Mouse (Mus musculus): Measurements from ENCODE around the gene Myh14. TPM values are rescaled to one million over a fixed set of nuclear protein-coding genes. Genes with fewer than 3 reads are reported as not detected.

Gene Myh14
- polyA plus RNA-seq, 1 experiment from 2014 or later = 4.3 TPM

GRCm38 (mm10) chr7:44593775-44594174, 76.9 kb downstream of the Myh14 start:
- Histone ChIP-seq H3K4me3 (peak overlapping the region; percentile 77), H3K9me3 (no peaks in the 10 kb centered on the region), H3K4me1 (peaks cover 72% of the 10 kb centered on the region), H3K27me3 (replicated peaks; ENCODE audit: low read depth, poor library complexity, severe bottlenecking) (peaks cover 48% of the 10 kb centered on the region), H3K27ac (replicated peaks) (no peak overlapping the region; the same call in 1 of the 2 replicates), H3K36me3 (replicated peaks) (peaks cover 8% of the 10 kb centered on the region)
- DNase-seq (ENCODE audit: low spot score) = peak; percentile 95
- under 1% methylated on average over 22 of the region's 22 CpGs for WGBS

- H3K36me3 ChIP-seq (replicated peaks) = peaks cover 8% of the 10 kb centered on the region
- DNase-seq (ENCODE audit: low spot score) = no peak
- H3K27ac ChIP-seq (replicated peaks) = no peak overlapping the region
- peak overlapping the region; percentile 77 for H3K4me3 ChIP-seq
- no peaks in the 10 kb centered on the region for H3K9me3 ChIP-seq
- H3K4me1 ChIP-seq = peaks cover 75% of the 10 kb centered on the region
- H3K27me3 ChIP-seq (replicated peaks; ENCODE audit: low read depth, poor library complexity, severe bottlenecking) = peaks cover 56% of the 10 kb centered on the region
- 2% methylated on average over 15 of the region's 15 CpGs for WGBS
Observed at GRCm38 (mm10) chr7:44593051-44593450, 77.6 kb downstream of the Myh14 start.

DNA sequence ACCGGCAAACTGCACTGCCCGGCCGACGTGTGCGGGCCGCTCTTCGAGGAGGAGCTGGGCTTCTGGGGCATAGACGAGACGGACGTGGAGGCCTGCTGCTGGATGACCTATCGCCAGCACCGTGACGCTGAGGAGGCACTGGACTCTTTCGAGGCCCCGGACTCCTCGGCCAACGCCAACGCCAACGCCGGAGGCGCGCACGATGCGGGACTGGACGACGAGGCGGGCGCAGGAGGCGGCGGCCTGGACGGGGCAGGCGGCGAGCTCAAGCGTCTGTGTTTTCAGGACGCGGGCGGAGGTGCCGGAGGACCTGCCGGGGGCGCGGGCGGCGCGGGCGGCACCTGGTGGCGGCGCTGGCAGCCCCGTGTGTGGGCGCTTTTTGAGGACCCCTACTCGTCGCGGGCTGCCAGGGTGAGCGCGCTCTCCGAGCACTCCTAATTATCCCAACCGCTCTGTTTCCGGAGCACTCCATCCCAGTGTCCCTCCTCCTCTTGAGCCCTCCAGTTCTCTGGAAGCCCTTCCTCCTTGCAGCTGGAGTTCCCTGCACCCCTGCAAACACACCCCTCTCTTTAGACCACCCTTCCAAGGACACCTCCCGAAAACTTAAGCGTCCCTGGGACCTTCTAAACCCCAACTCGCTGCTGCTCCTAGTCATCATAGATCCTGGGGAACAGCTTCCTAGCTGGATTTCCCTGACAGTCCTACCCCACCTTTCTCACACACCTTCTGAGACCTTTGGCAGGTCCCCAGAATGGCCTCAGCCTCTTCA, 79.1 kb downstream of the Myh14 start:
- Histone ChIP-seq H3K4me1 (peaks cover 78% of the 10 kb centered on the region), H3K9me3 (no peaks in the 10 kb centered on the region), H3K36me3 (replicated peaks) (peaks cover 8% of the 10 kb centered on the region), H3K27me3 (replicated peaks; ENCODE audit: low read depth, poor library complexity, severe bottlenecking) (peaks cover 71% of the 10 kb centered on the region), H3K4me3 (peak overlapping the region; percentile 77), H3K27ac (replicated peaks) (peak overlapping the region; percentile 49)
- DNase-seq (ENCODE audit: low spot score) = peak; percentile 47
- WGBS = under 1% methylated on average over 60 of the region's 60 CpGs

- Histone ChIP-seq H3K27ac (replicated peaks) (peak within 1 kb of the TSS; percentile 49), H3K9me3 (no peaks in the 10 kb centered on the region), H3K4me1 (peaks cover 81% of the 10 kb centered on the region), H3K27me3 (replicated peaks; ENCODE audit: low read depth, poor library complexity, severe bottlenecking) (peaks cover 78% of the 10 kb centered on the region), H3K4me3 (peak within 1 kb of the TSS; percentile 77), H3K36me3 (replicated peaks) (peaks cover under 1% of the 10 kb centered on the region; the same call in 1 of the 2 replicates)
- peak; percentile 98 for DNase-seq (ENCODE audit: low spot score)
- under 1% methylated on average over 80 of the region's 80 CpGs for WGBS
Observed at GRCm38 (mm10) chr7:44590402-44591347, 80.0 kb downstream of the Myh14 start, which contains the start of gene Kcnc3. TSS of gene Kcnc3 (plus strand) at chr7:44590664.

DNA sequence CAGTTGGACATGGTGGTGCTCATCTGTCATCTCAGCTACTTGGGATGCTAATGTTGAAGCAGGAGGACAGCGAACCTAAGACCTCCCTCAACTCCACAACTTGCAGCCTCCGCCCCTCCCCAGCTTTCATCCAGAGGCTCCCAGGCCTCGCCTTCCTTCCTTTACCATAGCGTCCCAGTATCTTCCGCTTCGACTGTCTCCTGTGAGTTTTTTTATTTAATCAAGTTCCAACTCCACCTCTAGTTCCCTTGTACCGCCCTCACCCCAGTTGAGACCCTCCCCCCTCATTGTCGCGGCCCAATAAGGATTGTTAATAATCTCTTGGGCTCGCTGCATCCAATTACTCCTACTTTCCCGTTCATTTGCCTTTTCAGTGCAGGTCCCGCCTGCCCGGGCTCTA, 80.7 kb downstream of the Myh14 start:
- no peaks in the 10 kb centered on the region for H3K9me3 ChIP-seq
- H3K4me3 ChIP-seq = peak overlapping the region; percentile 77
- peaks cover 85% of the 10 kb centered on the region for H3K27me3 ChIP-seq (replicated peaks; ENCODE audit: low read depth, poor library complexity, severe bottlenecking)
- H3K36me3 ChIP-seq (replicated peaks) = no peaks in the 10 kb centered on the region
- DNase-seq (ENCODE audit: low spot score) = peak; percentile 43
- peaks cover 81% of the 10 kb centered on the region for H3K4me1 ChIP-seq
- WGBS = under 1% methylated on average over 13 of the region's 13 CpGs
- H3K27ac ChIP-seq (replicated peaks) = peak overlapping the region; percentile 49; the same call in 1 of the 2 replicates

DNA sequence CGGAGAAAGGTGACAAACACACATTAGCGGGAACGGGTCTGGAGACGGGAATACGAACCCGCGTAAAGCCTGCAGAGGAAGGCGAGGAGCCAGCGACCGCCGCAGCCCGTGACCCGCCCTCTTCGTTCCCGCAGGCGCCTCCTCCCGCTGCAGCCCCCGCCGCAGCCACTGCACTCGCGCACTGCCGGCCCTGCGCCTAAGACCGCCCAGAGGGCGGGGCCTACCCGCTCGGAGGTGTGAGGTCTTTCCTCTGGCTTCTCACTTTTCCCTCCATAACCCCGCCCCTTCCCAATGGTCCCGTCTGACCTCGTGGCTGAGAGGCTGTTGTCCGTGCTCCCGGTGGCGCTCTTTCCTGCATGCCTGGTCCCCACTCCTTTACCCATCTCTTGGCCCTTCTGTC, 81.5 kb downstream of the Myh14 start:
- Histone ChIP-seq H3K27me3 (replicated peaks; ENCODE audit: low read depth, poor library complexity, severe bottlenecking) (peaks cover 87% of the 10 kb centered on the region), H3K4me1 (peaks cover 76% of the 10 kb centered on the region)
- under 1% methylated on average over 33 of the region's 33 CpGs for WGBS

DNA sequence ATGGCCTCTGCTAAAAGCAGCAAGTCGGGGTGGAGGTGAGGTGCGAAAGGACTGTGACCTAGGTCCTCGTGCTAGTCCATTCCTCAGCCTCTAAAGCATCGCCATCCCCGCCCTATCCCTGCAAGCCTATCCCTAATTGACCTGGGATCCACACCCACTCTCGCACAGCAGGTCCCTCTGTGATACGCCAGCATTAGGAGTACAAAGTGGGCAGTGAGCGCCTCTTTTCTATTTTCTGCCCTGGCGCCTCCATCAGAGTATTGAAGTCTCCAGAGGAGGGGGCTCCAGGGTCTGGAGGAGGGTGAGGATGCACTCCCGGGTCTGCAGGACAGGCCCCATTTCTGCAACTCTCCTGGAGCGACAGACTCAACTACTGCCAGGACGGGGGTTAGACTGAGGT, 82.3 kb downstream of the Myh14 start:
- WGBS = 10% methylated on average over 12 of the region's 12 CpGs
- no peak for DNase-seq (ENCODE audit: low spot score)
- Histone ChIP-seq H3K4me3 (peak overlapping the region; percentile 77), H3K9me3 (no peaks in the 10 kb centered on the region), H3K27ac (replicated peaks) (0 out of 2 replicates have a peak overlapping the region, but pooled peaks have one; percentile 41), H3K27me3 (replicated peaks; ENCODE audit: low read depth, poor library complexity, severe bottlenecking) (peaks cover 80% of the 10 kb centered on the region), H3K4me1 (peaks cover 68% of the 10 kb centered on the region), H3K36me3 (replicated peaks) (no peaks in the 10 kb centered on the region)

More for the DNA sequence above, 81.5 kb downstream of the Myh14 start:
- peak overlapping the region; percentile 77 for H3K4me3 ChIP-seq
- no peaks in the 10 kb centered on the region for H3K9me3 ChIP-seq
- H3K27ac ChIP-seq (replicated peaks) = peak overlapping the region; percentile 41; the same call in 1 of the 2 replicates
- H3K36me3 ChIP-seq (replicated peaks) = no peaks in the 10 kb centered on the region
- peak; percentile 91 for DNase-seq (ENCODE audit: low spot score)

- no peaks in the 10 kb centered on the region for H3K9me3 ChIP-seq
- DNase-seq (ENCODE audit: low spot score) = no peak
- no peak overlapping the region for H3K27ac ChIP-seq (replicated peaks)
- 31% methylated on average over 6 of the region's 6 CpGs for WGBS
- peaks cover 75% of the 10 kb centered on the region for H3K27me3 ChIP-seq (replicated peaks; ENCODE audit: low read depth, poor library complexity, severe bottlenecking)
- H3K36me3 ChIP-seq (replicated peaks) = no peaks in the 10 kb centered on the region
- H3K4me1 ChIP-seq = peaks cover 61% of the 10 kb centered on the region
- peak overlapping the region; percentile 77 for H3K4me3 ChIP-seq
Observed at GRCm38 (mm10) chr7:44587676-44588075, 83.0 kb downstream of the Myh14 start.

GRCm38 (mm10) chr7:44586930-44587329, 83.7 kb downstream of the Myh14 start:
- Histone ChIP-seq H3K27me3 (replicated peaks; ENCODE audit: low read depth, poor library complexity, severe bottlenecking) (peaks cover 72% of the 10 kb centered on the region), H3K36me3 (replicated peaks) (no peaks in the 10 kb centered on the region), H3K9me3 (no peaks in the 10 kb centered on the region), H3K4me1 (peaks cover 54% of the 10 kb centered on the region), H3K27ac (replicated peaks) (peak overlapping the region; percentile 24; the same call in 1 of the 2 replicates), H3K4me3 (peak overlapping the region; percentile 77)
- DNase-seq (ENCODE audit: low spot score) = peak; percentile 81
- under 1% methylated on average over 18 of the region's 18 CpGs for WGBS

GRCm38 (mm10) chr7:44586518-44586917, 84.1 kb downstream of the Myh14 start:
- Histone ChIP-seq H3K27me3 (replicated peaks; ENCODE audit: low read depth, poor library complexity, severe bottlenecking) (peaks cover 72% of the 10 kb centered on the region), H3K4me1 (peaks cover 49% of the 10 kb centered on the region), H3K4me3 (peak overlapping the region; percentile 77), H3K9me3 (no peaks in the 10 kb centered on the region), H3K27ac (replicated peaks) (peak overlapping the region; percentile 61), H3K36me3 (replicated peaks) (no peaks in the 10 kb centered on the region)
- 13% methylated on average over 19 of the region's 19 CpGs for WGBS
- peak; percentile 44 for DNase-seq (ENCODE audit: low spot score)

- 93% methylated on average over 6 of the region's 6 CpGs for WGBS
- H3K36me3 ChIP-seq (replicated peaks) = no peaks in the 10 kb centered on the region
- H3K9me3 ChIP-seq = no peaks in the 10 kb centered on the region
- DNase-seq (ENCODE audit: low spot score) = no peak
- H3K27me3 ChIP-seq (replicated peaks; ENCODE audit: low read depth, poor library complexity, severe bottlenecking) = peaks cover 66% of the 10 kb centered on the region
- peaks cover 41% of the 10 kb centered on the region for H3K4me1 ChIP-seq
- H3K4me3 ChIP-seq = no peak overlapping the region
- no peak overlapping the region for H3K27ac ChIP-seq (replicated peaks)
Observed at GRCm38 (mm10) chr7:44585606-44586005, 85.0 kb downstream of the Myh14 start.

GRCm38 (mm10) chr7:44584921-44585320, 85.7 kb downstream of the Myh14 start:
- DNase-seq (ENCODE audit: low spot score) = no peak
- WGBS = 89% methylated on average over 6 of the region's 6 CpGs
- H3K27ac ChIP-seq (replicated peaks) = no peak overlapping the region
- H3K4me3 ChIP-seq = peak overlapping the region; percentile 5; the same call in 1 of the 2 replicates
- no peaks in the 10 kb centered on the region for H3K36me3 ChIP-seq (replicated peaks)
- H3K4me1 ChIP-seq = peaks cover 35% of the 10 kb centered on the region
- H3K9me3 ChIP-seq = no peaks in the 10 kb centered on the region
- H3K27me3 ChIP-seq (replicated peaks; ENCODE audit: low read depth, poor library complexity, severe bottlenecking) = peaks cover 62% of the 10 kb centered on the region

Measured in embryonic facial prominence, embryonic 10.5 days (tissue).